Mouse (Mus musculus): Measurements from ENCODE around the gene Lin7a. TPM values are rescaled to one million over a fixed set of nuclear protein-coding genes. Genes with fewer than 3 reads are reported as not detected.

Gene Lin7a
- total RNA-seq, 2 experiments from 2014 or later: 33.7 to 36.4 TPM

DNA sequence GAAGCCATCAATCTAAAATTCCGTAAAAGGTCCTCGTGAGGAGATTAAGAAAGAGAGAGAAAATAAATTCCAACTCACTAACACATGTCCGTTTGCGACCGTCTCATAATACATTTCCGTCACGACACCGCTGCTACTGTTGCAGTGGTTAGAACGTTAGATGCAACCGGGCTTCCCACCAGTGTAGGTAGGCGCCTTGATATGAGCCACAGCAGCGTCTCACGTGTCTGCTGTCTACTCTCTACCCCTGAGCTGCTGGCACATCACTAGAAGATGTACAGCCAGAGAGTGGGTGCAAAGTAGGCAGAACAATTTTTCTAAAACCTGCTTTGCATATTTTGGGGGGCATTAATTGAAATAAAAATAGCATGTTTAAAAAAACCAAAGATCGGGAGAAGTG is 146.8 kb downstream of the Lin7a start:
- no peak for DNase-seq (ENCODE audit: low spot score in 2 of 2)

DNA sequence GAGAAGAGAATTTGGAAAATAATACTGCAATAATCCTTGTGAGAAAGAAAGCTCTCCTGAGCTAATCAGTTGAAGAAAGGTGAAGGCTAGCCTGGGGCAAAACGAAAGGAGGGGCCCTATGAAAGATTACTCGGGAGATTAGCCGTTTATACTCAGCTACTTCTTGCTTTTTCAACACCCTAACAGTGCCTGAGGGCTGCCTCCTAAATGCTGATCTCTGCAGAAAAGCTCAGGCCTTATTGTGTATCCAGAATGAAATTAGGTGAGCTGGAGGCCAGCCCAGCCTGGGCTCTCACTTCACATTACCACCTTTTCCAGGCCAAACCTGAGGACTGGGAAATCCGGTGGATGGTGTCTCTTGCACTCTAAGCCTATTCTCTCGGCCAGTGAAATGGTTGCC is 165.5 kb downstream of the Lin7a start:
- no peak for DNase-seq (ENCODE audit: low spot score in 2 of 2)

DNA sequence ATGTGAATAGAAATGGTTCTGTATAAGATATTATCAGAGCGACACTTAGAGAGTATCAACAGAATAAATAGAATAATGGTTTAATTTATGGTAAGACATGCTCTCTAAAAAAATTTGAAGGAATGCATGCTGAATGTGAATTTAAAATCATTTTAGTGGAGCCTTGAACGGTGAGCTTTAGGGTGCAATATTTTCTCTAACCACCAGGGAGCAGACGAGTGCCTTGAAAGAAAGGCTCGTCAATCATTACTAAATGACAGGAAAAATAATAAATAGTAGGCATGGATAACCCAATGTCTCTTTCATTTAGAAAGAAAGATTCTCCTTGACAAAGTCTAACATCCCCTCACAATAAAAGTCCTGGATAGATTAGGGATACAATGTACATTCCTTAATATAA is 171.3 kb downstream of the Lin7a start:
- DNase-seq (ENCODE audit: low spot score in 2 of 2): peak; percentile 58 to 68

DNA sequence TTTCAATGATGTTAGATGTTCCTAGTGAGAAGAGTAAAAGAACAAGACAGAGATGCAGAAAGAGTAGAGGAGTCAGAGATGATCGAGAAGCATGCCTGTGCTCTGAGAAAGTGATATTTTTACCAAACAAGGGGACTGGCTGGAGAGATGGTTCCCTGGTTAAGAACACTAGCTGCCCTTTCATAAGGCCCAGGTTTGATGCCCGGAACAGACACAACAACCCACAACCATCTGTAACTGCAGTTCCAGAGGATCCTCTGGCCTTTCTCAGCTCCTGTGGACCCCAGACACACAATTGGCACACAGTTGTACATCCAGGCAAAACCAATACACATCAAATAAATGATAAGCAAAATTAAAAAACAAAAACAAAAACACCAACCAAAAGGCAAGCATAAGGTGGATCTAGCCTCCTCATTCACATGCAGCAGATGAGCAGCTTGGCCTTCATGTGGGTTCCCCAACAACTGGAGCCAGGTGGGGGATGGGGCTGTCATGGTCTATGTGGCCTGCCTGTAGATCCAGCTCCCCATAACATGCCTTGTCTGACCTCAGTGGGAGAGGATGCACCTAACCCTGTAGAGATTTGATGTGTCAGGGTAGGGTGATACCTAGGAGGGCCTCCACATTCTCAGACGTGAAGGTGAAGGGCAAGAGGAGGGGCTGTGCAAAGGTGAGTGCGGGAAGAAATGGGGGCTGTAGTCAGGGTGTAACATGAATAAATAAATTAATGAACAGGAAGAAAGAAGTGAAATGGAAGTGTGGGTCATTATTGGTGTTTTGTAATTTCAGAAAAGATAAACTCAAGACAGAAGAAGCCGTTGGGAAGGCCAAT is 178.2 kb downstream of the Lin7a start:
- no peak for DNase-seq (ENCODE audit: low spot score in 2 of 2)

DNA sequence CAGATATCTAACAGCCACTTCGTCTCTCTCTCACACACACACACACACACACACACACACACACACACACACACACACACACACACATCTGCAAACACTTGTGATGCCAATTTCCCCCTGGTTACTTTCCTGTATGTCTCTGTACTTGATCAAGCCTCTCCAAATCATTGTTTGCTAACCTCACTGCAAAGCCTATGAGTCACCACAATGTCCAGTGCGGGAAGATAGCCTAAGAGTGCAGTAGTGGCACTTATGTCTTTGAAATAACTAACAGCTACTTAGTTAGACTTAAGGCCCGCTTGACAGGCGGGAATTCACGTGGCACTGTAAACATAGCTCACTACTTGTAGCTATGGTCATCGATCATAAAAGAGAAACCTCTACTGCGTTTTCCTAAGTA is 196.3 kb downstream of the Lin7a start:
- DNase-seq (ENCODE audit: low spot score in 2 of 2): no peak

Other genes starting within 250 kb of the Lin7a start
- 1 to 10 TPM; 1.0 TPM for gene Acss3, start 148.0 kb upstream of the Lin7a start, total RNA-seq (2021)
- not detected for gene Myf5, start 214.4 kb downstream of the Lin7a start, total RNA-seq (2021)
- gene Myf6, start 223.1 kb downstream of the Lin7a start, total RNA-seq (2021): not detected

Data from layer of hippocampus, postnatal 10 days (tissue).